15 mouse cellular contexts compared by ENCODE assay signal in genomic region chrX:134912805-134913204, GRCm38 (mm10). TPM values are rescaled to one million over a fixed set of nuclear protein-coding genes. Genes with fewer than 3 reads are reported as not detected.
DNase-seq lines count a peak whose midpoint lies in the region; ATAC-seq and TF ChIP-seq lines count a peak whose summit lies in the region.
"Had no signal": no experiment of that assay in that cellular context is flagged by ENCODE, and none has a peak within 500 bp of the region (broad histone marks: within the 10 kb centered on the region; RNA-seq: fewer than 3 reads in every experiment).

No protein-coding gene starts in this region.

- no peak for TF ChIP-seq EP300 in lung, postnatal 0 days (IDR thresholded peaks at IDR 0.05)

- H3K4me3 ChIP-seq in heart, embryonic 10.5 days, result no peak overlapping the region
- no peak overlapping the region for H3K4me3 ChIP-seq in lung, postnatal 0 days (ENCODE audit: low read depth, low read length)
- no peak overlapping the region for H3K4me3 ChIP-seq in stomach, embryonic 16.5 days (replicated peaks; ENCODE audit: low read length)
- H3K4me3 ChIP-seq: forebrain, embryonic 13.5 days; heart, embryonic 15.5 days; hindbrain, embryonic 15.5 days; liver, embryonic 12.5 days; midbrain, embryonic 15.5 days had no signal

- H3K9me3 ChIP-seq in heart, embryonic 10.5 days, result no peaks in the 10 kb centered on the region
- no peaks in the 10 kb centered on the region for H3K9me3 ChIP-seq in lung, postnatal 0 days (ENCODE audit: low read length)
- no peaks in the 10 kb centered on the region for H3K9me3 ChIP-seq in stomach, embryonic 16.5 days (replicated peaks; ENCODE audit: control insufficient read depth, low read length)
- H3K9me3 ChIP-seq: forebrain, embryonic 13.5 days; heart, embryonic 15.5 days; hindbrain, embryonic 15.5 days; liver, embryonic 12.5 days; midbrain, embryonic 15.5 days had no signal

- no peak overlapping the region for H3K4me2 ChIP-seq in lung, postnatal 0 days (replicated peaks; ENCODE audit: low read depth, low read length)
- no peak overlapping the region for H3K4me2 ChIP-seq in stomach, embryonic 16.5 days (ENCODE audit: low read depth, low read length)
- H3K4me2 ChIP-seq: forebrain, embryonic 13.5 days; hindbrain, embryonic 15.5 days; liver, embryonic 12.5 days; midbrain, embryonic 15.5 days had no signal

- peak; percentile 2 to 5 for DNase-seq in heart, adult 18-20 months
- no peak for DNase-seq in heart, embryonic 10.5 days (ENCODE audit: low spot score)
- DNase-seq in kidney, adult 9 months, result peak; percentile 1
- DNase-seq in kidney, postnatal 4 days, result no peak
- no peak for DNase-seq in lung, postnatal 0 days (ENCODE audit: low spot score)
- no peak for DNase-seq in lung, adult 18-20 months
- DNase-seq: layer of hippocampus, postnatal 36 days had no signal

- no peaks in the 10 kb centered on the region for H3K27me3 ChIP-seq in heart, embryonic 10.5 days (ENCODE audit: insufficient read depth, poor library complexity, severe bottlenecking)
- H3K27me3 ChIP-seq in lung, postnatal 0 days (replicated peaks; ENCODE audit: insufficient read depth, low read length), result no peaks in the 10 kb centered on the region
- no peaks in the 10 kb centered on the region for H3K27me3 ChIP-seq in stomach, embryonic 16.5 days (ENCODE audit: control insufficient read depth, insufficient read depth, low read length)
- H3K27me3 ChIP-seq: forebrain, embryonic 13.5 days; heart, embryonic 15.5 days; hindbrain, embryonic 15.5 days; liver, embryonic 12.5 days; midbrain, embryonic 15.5 days had no signal

- H3K4me1 ChIP-seq in heart, embryonic 10.5 days, result no peaks in the 10 kb centered on the region
- no peaks in the 10 kb centered on the region for H3K4me1 ChIP-seq in lung, postnatal 0 days (ENCODE audit: insufficient read depth, low read depth, low read length)
- no peaks in the 10 kb centered on the region for H3K4me1 ChIP-seq in stomach, embryonic 16.5 days (ENCODE audit: control insufficient read depth, insufficient read depth, low read length)
- H3K4me1 ChIP-seq: forebrain, embryonic 13.5 days; heart, embryonic 15.5 days; hindbrain, embryonic 15.5 days; midbrain, embryonic 15.5 days had no signal

- ATAC-seq in lung, postnatal 0 days, result peak; percentile 44
- no peak for ATAC-seq in stomach, embryonic 16.5 days (ENCODE audit: insufficient read depth, low FRiP score)
- ATAC-seq: forebrain, embryonic 13.5 days; liver, embryonic 12.5 days; midbrain, embryonic 15.5 days had no signal

- 54% methylated on average over 2 of the region's 2 CpGs for WGBS in heart, embryonic 10.5 days
- 29% methylated on average over 2 of the region's 2 CpGs for WGBS in lung, postnatal 0 days
- WGBS in stomach, embryonic 16.5 days, result 44% methylated on average over 2 of the region's 2 CpGs

- H3K27ac ChIP-seq in heart, embryonic 10.5 days, result no peak overlapping the region
- no peak overlapping the region for H3K27ac ChIP-seq in lung, postnatal 0 days (ENCODE audit: low read length)
- peak overlapping the region; percentile 49; the same call in 1 of the 2 replicates for H3K27ac ChIP-seq in stomach, embryonic 16.5 days (ENCODE audit: low read length)
- H3K27ac ChIP-seq: forebrain, embryonic 13.5 days; heart, embryonic 15.5 days; hindbrain, embryonic 15.5 days; midbrain, embryonic 15.5 days had no signal

- no peak for TF ChIP-seq CTCF in lung, postnatal 0 days (IDR thresholded peaks at IDR 0.05)

- H3K9ac ChIP-seq in lung, postnatal 0 days (replicated peaks; ENCODE audit: low read depth), result no peak overlapping the region
- no peak overlapping the region for H3K9ac ChIP-seq in stomach, embryonic 16.5 days (ENCODE audit: low read length)
- H3K9ac ChIP-seq: forebrain, embryonic 13.5 days; heart, embryonic 15.5 days; hindbrain, embryonic 15.5 days; liver, embryonic 12.5 days; midbrain, embryonic 15.5 days had no signal

- H3K36me3 ChIP-seq in heart, embryonic 10.5 days, result no peaks in the 10 kb centered on the region
- no peaks in the 10 kb centered on the region for H3K36me3 ChIP-seq in lung, postnatal 0 days (ENCODE audit: insufficient read depth, low read length)
- H3K36me3 ChIP-seq in stomach, embryonic 16.5 days (ENCODE audit: control insufficient read depth, insufficient read depth, low read length), result no peaks in the 10 kb centered on the region
- H3K36me3 ChIP-seq: heart, embryonic 15.5 days; hindbrain, embryonic 15.5 days; liver, embryonic 12.5 days; midbrain, embryonic 15.5 days had no signal

RNA-seq across cellular contexts. Expression of gene Nxf2, which starts 51.7 kb away (rescaled TPM):
- not detected for total RNA-seq in heart, adult 18-20 months (2021)
- polyA plus RNA-seq in heart, embryonic 10.5 days (2016; fragmentation: Nextera tagmentation; extraction: Ambion mirVana), result 0.44 and 0.59 TPM in 2 replicates
- 0.27 and 0.31 TPM in 2 replicates for polyA plus RNA-seq in lung, postnatal 0 days (2015; fragmentation: Nextera tagmentation; extraction: Ambion mirVana)
- 0.59 and 0.64 TPM in 2 replicates for polyA plus RNA-seq in stomach, embryonic 16.5 days (2015; fragmentation: Nextera tagmentation; extraction: Ambion mirVana)
- total RNA-seq: adrenal gland, postnatal 14 days; gastrocnemius, adult 8-10 months; layer of hippocampus, postnatal 36 days had no signal

Comparison
In these comparisons a context has a peak if more than half of its experiments do, and no peak if none do; other contexts are left out.
1. DNase-seq: peak in heart, adult 18-20 months (2 of 2) and kidney, adult 9 months (single experiment); none in heart, embryonic 10.5 days (single experiment), kidney, postnatal 4 days (0 of 2), lung, postnatal 0 days (single experiment) and lung, adult 18-20 months (0 of 2).